Mouse (Mus musculus): ENCODE data around the gene Trappc2. TPM values are rescaled to one million over a fixed set of nuclear protein-coding genes. Genes with fewer than 3 reads are reported as not detected.

Trappc2 gene
- total RNA-seq (2023; ENCODE audit: inconsistent age), result 4.6 to 9.2 TPM (median 6.3 TPM) in 4 replicates

DNA sequence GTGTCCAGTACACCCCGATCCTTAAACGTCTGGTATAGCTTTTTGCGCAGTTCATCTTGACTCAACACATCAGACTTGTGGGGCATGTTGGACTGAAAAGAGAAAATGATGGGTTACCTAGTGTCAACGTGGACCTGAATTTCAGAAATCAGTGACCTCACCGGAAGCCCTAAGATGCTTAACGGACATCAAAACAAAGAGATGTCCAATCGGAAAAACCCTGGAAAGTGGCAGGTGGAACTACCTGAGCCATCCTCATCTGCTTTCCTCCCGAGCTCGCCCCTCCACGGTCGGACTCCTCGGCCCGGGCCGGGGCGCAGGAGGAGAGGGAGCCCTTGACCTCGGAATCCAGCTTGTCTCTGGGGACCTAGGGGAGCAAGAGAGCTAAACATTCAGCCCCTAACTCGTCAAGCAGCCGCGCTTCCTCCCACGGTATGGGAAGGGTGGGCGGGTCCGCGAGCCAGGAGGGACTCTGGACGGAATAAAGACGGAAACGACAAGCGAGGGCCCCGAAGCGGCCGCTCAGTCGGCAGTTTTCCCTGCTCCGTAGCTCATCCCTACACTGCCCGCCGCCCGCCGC, at the start of gene Trappc2:
Gene Trappc2 (plus strand): TSS at position 539 of the 580 bp plus-strand sequence.

DNA sequence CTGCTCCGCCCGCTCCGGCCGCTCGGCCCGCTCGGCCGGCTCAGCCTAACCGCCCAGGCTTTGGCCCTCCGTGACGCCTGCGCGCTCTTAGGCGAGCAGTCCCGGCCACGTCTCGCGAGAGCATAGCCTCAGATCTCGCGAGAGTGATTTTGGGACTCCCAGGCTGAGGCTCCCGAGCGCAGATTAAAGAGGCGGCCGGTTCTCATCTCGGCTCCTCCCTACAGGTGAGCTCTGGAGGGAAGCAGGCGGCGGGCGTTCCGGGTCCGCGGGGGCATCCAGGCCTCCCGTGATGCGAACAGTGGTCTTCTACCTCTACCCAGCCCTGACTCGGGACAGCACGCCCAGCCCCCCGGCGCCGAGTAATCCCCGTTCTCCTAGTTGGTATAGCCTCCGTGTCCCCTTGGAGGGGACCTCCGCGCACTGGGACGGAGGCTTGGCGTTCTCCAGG, 266 bp downstream of the Trappc2 start, which contains the start of gene Ofd1:
Gene Ofd1 (minus strand): TSS at position 89 of the 448 bp plus-strand sequence.

GRCm38 (mm10) chrX:166479365-166479983, 39.1 kb downstream of the Trappc2 start, which contains the start of gene Rab9:
Rab9 (minus strand) TSS chrX:166479867.

Other genes starting within 250 kb of the Trappc2 start
- 1.2 to 1.5 TPM (median 1.4 TPM) in 4 replicates for gene Gpm6b, start 201.7 kb upstream of the Trappc2 start, total RNA-seq (2023; ENCODE audit: inconsistent age)
- 15.4 to 17.8 TPM (median 16.9 TPM) in 4 replicates for gene Ofd1, start 130 bp downstream of the Trappc2 start, total RNA-seq (2023; ENCODE audit: inconsistent age)
- 16.5 to 19.0 TPM (median 17.8 TPM) in 4 replicates for gene Rab9, start 39.3 kb downstream of the Trappc2 start, total RNA-seq (2023; ENCODE audit: inconsistent age)
- gene Tceanc, start 78.0 kb downstream of the Trappc2 start, total RNA-seq (2023; ENCODE audit: inconsistent age), result 5.8 to 12.4 TPM (median 9.4 TPM) in 4 replicates
- 0.54 to 1.5 TPM (median 0.64 TPM) in 4 replicates for gene Egfl6, start 145.1 kb downstream of the Trappc2 start, total RNA-seq (2023; ENCODE audit: inconsistent age)